Mouse (Mus musculus) limb, embryonic 11.5 days (tissue): ENCODE data around the gene Hsd17b1. TPM values are rescaled to one million over a fixed set of nuclear protein-coding genes. Genes with fewer than 3 reads are reported as not detected.

Experiments used
- ATAC-seq: fragments of 200-750 bp; cut with Nextera tagmentation; 2 replicates; pipeline ENCODE4 v1.8.0; 2017; ENCODE audit warnings: low read depth; ENCODE audit not compliant: insufficient number of reproducible peaks, low FRiP score, low TSS enrichment
- DNase-seq: peaks from one replicate; pipeline ENCODE4 v3.0.0-alpha.2; 2015; ENCODE audit warnings: low spot score
- H3K27ac ChIP-seq: fragments of 300-500 bp; sonication (generic); replicated peaks from 2 replicates; pipeline ENCODE4 v1.5.1; 2014; ENCODE audit warnings: low read depth, mild to moderate bottlenecking, low read length
- H3K27me3 ChIP-seq: fragments of 300-500 bp; sonication (generic); 2 replicates; pipeline ENCODE4 v1.6.1; 2014; ENCODE audit warnings: mild to moderate bottlenecking, low read length, mixed read lengths; ENCODE audit not compliant: control insufficient read depth, insufficient read depth
- H3K36me3 ChIP-seq: fragments of 300-500 bp; sonication (generic); 2 replicates; pipeline ENCODE4 v1.6.1; 2014; ENCODE audit warnings: mild to moderate bottlenecking, low read length, moderate library complexity, mixed read lengths; ENCODE audit not compliant: control insufficient read depth, insufficient read depth
- H3K4me1 ChIP-seq: fragments of 300-500 bp; sonication (generic); 2 replicates; pipeline ENCODE4 v1.6.1; 2014; ENCODE audit warnings: low read length, mixed read lengths; ENCODE audit not compliant: control insufficient read depth, insufficient read depth
- H3K4me2 ChIP-seq: fragments of 300-500 bp; sonication (generic); 2 replicates; pipeline ENCODE4 v1.6.1; 2014; ENCODE audit warnings: low read depth, mild to moderate bottlenecking, moderate library complexity; ENCODE audit not compliant: severe bottlenecking
- H3K4me3 ChIP-seq: fragments of 300-500 bp; sonication (generic); 2 replicates; pipeline ENCODE4 v1.5.1; 2014; ENCODE audit warnings: low read depth, low read length
- H3K9ac ChIP-seq: fragments of 300-500 bp; sonication (generic); 2 replicates; pipeline ENCODE4 v1.6.1; 2014; ENCODE audit warnings: mild to moderate bottlenecking, low read length
- H3K9me3 ChIP-seq: fragments of 300-500 bp; sonication (generic); 2 replicates; pipeline ENCODE4 v1.6.1; 2016; ENCODE audit warnings: low read length; ENCODE audit not compliant: control insufficient read depth
- WGBS: fragments of 180-500 bp; shearing (Covaris S2); extraction: QIAGEN DNeasy Blood & Tissue Kit; methylation state at CpG from one replicate; pipeline ENCODE4 v1.1.7; 2014; 5-methylcytosine and 5-hydroxymethylcytosine counted together
- polyA plus RNA-seq: library from polyadenylated mRNA; unstranded; fragments of >200 nt; fragmentation: Nextera tagmentation; extraction: Ambion mirVana; gene quantifications from 2 replicates; pipeline ENCODE4 v1.2.1, GENCODE M21; 2014

Hsd17b1 gene
- polyA plus RNA-seq, 1 experiment from 2014 or later, result 0.15 TPM

DNA sequence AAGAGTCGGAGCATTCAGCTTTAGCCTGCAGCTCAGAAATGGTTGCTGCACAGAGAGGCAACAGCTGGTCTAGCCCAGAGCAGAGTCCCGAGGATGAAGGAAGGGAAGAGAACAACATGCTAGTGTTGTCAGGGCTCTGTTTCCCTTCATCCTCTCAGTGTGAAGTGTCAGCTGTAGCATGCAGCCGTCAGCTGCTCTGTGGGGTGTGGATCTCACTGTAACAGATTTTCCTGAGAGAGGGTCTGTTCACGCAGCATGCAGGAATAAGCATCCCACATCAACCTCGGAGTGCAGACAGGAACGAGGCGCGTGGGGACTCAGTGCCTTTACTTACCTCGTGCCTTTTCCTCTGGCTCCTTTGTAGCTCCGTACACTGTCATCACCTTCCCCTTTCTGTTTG is 40.4 kb upstream of the Hsd17b1 start:
- Histone ChIP-seq H3K9ac (no peak overlapping the region), H3K9me3 (no peaks in the 10 kb centered on the region), H3K4me2 (no peak overlapping the region), H3K4me1 (no peaks in the 10 kb centered on the region), H3K27ac (no peak overlapping the region), H3K36me3 (peaks cover 5% of the 10 kb centered on the region; the same call in 1 of the 2 replicates), H3K27me3 (no peaks in the 10 kb centered on the region), H3K4me3 (no peak overlapping the region)
- 86% methylated on average over 10 of the region's 10 CpGs for WGBS
- no peak for ATAC-seq
- DNase-seq, result no peak

DNA sequence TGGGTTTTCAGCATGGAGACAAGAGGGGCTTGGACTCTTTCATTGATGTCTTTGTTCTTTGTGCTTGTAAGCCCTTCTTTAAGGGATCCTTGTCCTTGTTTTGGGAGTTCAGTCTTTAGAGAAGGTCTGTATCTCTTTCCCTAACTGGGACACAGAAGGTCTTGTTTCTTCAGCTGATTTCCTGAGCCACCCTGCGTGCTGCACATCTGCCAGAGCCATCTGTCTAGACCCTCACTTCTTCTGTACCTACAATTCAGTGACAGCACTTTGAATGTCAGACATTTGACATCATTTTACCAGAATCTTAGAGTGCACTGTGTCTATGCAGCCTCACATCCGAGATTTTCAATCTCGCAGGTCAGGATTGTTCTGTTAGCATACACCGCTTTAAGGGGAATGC is 32.4 kb upstream of the Hsd17b1 start:
- no peaks in the 10 kb centered on the region for H3K9me3 ChIP-seq
- no peak overlapping the region for H3K4me3 ChIP-seq
- no peak overlapping the region for H3K9ac ChIP-seq
- H3K4me1 ChIP-seq, result no peaks in the 10 kb centered on the region
- DNase-seq (no peak), ATAC-seq (no peak)
- 94% methylated on average over 4 of the region's 4 CpGs for WGBS
- peaks cover 32% of the 10 kb centered on the region for H3K36me3 ChIP-seq
- no peak overlapping the region for H3K4me2 ChIP-seq
- H3K27ac ChIP-seq, result no peak overlapping the region
- H3K27me3 ChIP-seq, result no peaks in the 10 kb centered on the region

DNA sequence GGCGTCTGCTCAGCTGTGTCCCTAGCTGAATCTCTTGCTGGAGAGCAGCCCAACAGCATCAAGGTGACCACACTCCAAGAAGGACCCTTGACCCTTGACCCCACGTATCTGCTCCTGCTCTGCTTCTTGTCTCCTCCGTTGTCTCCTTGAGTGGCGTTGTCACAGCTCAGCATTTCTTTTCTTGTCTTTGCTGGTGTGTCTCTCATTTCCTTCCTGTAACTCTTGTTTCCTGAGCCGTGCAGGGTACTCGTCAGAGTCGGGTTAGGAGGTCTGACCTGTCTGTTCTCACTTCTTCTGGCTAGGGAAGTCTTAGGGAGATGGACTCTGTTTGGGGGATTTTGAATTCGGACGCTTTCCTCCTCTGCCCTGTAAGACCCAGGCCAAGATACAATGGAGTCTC is 31.8 kb upstream of the Hsd17b1 start:
- H3K36me3 ChIP-seq, result peaks cover 33% of the 10 kb centered on the region
- H3K27ac ChIP-seq, result no peak overlapping the region
- DNase-seq, result no peak
- no peaks in the 10 kb centered on the region for H3K4me1 ChIP-seq
- H3K9ac ChIP-seq, result no peak overlapping the region
- H3K9me3 ChIP-seq, result no peaks in the 10 kb centered on the region
- WGBS, result 82% methylated on average over 9 of the region's 9 CpGs
- H3K4me3 ChIP-seq, result no peak overlapping the region
- no peak overlapping the region for H3K4me2 ChIP-seq
- no peaks in the 10 kb centered on the region for H3K27me3 ChIP-seq
- no peak for ATAC-seq

DNA sequence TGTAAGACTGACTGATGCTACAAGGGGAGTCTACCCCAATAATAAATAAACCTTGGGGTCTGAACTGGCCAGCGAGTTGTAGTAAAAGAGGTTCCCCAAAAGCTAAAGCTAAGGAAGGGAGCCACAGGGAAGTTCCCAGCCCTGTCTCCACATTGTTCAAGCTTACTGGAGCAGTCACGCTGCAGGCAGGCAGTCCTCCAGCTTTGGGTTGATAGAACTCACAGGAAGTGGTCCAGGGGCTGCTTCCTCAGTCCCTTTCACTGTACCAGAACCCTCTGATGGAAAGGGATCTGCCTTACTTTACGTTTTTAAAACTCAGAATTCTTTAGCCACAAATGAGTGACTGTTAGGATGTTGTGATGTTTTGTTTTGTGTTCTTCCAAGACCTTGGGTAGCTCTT is 30.7 kb upstream of the Hsd17b1 start:
- no peak for ATAC-seq
- no peaks in the 10 kb centered on the region for H3K27me3 ChIP-seq
- H3K4me2 ChIP-seq, result no peak overlapping the region
- no peak overlapping the region for H3K27ac ChIP-seq
- peaks cover 33% of the 10 kb centered on the region for H3K36me3 ChIP-seq
- DNase-seq, result no peak
- H3K9me3 ChIP-seq, result no peaks in the 10 kb centered on the region
- H3K4me3 ChIP-seq, result no peak overlapping the region
- 87% methylated on average over 3 of the region's 3 CpGs for WGBS
- H3K9ac ChIP-seq, result no peak overlapping the region
- no peaks in the 10 kb centered on the region for H3K4me1 ChIP-seq

DNA sequence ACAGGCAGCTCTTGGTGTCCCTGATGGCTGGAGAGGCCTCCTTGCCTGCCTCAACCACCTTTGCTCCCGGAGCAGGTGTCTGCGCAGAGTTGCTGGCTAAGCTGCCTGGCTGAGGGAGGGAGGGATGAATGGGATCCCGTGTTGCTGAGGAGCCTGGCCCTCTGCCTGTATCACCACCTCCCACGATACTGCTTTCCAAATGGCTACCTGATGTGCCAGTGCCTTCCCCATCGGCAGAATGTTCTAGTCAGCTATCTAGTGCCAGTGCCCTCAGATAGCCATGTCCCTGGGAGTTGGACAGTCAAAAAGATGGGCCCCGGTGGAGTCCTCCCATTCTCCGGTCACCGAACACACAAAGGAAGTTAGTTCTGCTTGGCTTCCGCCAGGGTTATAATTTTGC is 27.9 kb upstream of the Hsd17b1 start:
- 94% methylated on average over 9 of the region's 9 CpGs for WGBS
- ATAC-seq, result no peak
- H3K36me3 ChIP-seq, result peaks cover 22% of the 10 kb centered on the region

DNA sequence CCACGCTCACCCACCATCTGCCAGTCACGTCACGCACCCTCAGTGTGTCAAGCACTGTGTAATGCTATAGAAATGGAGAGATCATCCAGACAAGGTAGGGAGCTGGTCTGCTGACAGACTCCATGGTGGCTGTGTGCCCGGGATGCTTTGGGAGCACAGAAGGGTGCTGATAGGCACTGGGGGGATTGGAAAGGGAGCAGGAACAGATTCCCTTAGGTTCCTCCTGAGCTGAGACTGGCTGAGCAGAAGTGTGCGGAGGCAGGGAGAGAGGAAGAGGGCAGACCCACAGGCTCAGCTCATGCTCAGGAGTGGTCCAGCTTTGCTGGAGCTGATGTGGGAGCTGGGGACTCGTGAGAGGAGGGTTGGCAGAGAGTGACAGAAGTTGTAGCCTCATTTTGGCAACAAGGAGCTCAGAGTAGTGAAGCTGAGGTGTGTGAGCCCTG is 27.1 kb upstream of the Hsd17b1 start:
- peaks cover 19% of the 10 kb centered on the region for H3K36me3 ChIP-seq
- no peak for DNase-seq

More for the DNA sequence above, 27.9 kb upstream of the Hsd17b1 start:
- H3K9ac ChIP-seq, result no peak overlapping the region
- no peak overlapping the region for H3K4me2 ChIP-seq
- H3K27me3 ChIP-seq, result no peaks in the 10 kb centered on the region
- no peaks in the 10 kb centered on the region for H3K9me3 ChIP-seq
- DNase-seq, result no peak
- no peaks in the 10 kb centered on the region for H3K4me1 ChIP-seq
- no peak overlapping the region for H3K27ac ChIP-seq
- H3K4me3 ChIP-seq, result no peak overlapping the region

DNA sequence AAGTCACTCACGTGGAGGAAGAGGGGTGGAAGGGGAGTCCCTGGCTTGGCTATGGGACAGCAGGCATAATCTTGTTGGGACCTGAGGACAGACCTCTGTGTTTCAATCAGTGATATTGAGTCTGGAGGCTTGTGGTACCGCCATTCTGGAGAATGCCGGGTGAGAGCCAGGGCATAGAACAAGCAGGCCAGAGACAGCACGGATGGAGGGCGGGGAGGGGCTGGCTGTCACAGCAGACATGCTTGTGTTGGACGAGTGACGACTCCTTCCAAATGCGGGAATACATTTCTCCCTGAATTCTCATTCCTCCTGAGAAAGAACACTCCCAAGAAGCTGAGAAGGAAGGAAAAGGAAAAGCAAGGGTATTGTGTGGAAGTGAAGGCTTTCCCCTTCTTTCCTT is 26.6 kb upstream of the Hsd17b1 start:
- H3K27me3 ChIP-seq, result no peaks in the 10 kb centered on the region
- DNase-seq (no peak), ATAC-seq (no peak)
- H3K4me3 ChIP-seq, result no peak overlapping the region
- no peaks in the 10 kb centered on the region for H3K4me1 ChIP-seq
- no peak overlapping the region for H3K27ac ChIP-seq
- H3K4me2 ChIP-seq, result no peak overlapping the region
- H3K9ac ChIP-seq, result no peak overlapping the region
- WGBS, result 89% methylated on average over 8 of the region's 8 CpGs
- H3K36me3 ChIP-seq, result peaks cover 19% of the 10 kb centered on the region
- H3K9me3 ChIP-seq, result no peaks in the 10 kb centered on the region

More for the DNA sequence above, 27.1 kb upstream of the Hsd17b1 start:
- Histone ChIP-seq H3K4me1 (no peaks in the 10 kb centered on the region), H3K4me2 (no peak overlapping the region), H3K27ac (no peak overlapping the region), H3K27me3 (no peaks in the 10 kb centered on the region), H3K4me3 (no peak overlapping the region), H3K9me3 (no peaks in the 10 kb centered on the region), H3K9ac (no peak overlapping the region)
- 89% methylated on average over 6 of the region's 6 CpGs for WGBS
- no peak for ATAC-seq

DNA sequence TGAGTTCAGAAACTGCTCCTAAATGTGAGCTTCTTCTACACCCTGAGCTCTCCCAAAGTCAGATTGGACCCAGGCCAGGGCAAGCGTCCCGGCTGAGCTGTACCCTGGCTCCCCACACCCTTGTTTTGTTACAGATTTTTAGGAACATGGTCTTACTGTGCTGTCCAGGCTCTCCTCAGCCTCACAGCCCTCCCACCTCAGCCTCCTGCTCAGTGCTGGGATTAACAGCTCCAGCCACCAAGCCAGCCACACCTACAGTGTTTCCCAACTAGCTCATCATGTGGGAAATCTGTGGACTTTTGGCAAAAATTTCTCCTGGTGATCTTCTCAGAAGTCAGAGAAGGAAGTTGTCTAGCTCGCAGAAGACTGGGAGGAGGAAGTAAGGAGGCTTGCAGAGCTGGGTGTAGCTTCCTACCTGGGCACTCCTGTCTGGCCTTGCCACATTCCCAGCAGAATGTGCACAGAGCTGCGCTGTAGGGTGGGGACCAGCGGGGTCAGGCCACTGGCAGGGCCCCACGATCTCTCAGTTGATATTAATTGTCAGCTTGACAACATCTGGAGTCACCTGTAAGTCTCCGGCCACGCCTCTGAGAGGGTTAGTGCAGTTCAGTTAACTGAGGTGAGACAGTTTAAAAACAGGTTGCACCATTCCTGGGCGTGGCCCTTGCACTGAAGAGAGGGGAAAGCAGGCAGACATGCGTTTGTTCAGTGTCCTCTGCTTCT is 25.3 kb upstream of the Hsd17b1 start:
- DNase-seq (no peak), ATAC-seq (no peak)
- Histone ChIP-seq H3K36me3 (peaks cover 14% of the 10 kb centered on the region), H3K4me1 (no peaks in the 10 kb centered on the region), H3K4me2 (no peak overlapping the region), H3K4me3 (no peak overlapping the region), H3K9me3 (no peaks in the 10 kb centered on the region), H3K27ac (no peak overlapping the region), H3K9ac (no peak overlapping the region), H3K27me3 (no peaks in the 10 kb centered on the region)
- 91% methylated on average over 10 of the region's 10 CpGs for whole genome bisulfite sequencing

DNA sequence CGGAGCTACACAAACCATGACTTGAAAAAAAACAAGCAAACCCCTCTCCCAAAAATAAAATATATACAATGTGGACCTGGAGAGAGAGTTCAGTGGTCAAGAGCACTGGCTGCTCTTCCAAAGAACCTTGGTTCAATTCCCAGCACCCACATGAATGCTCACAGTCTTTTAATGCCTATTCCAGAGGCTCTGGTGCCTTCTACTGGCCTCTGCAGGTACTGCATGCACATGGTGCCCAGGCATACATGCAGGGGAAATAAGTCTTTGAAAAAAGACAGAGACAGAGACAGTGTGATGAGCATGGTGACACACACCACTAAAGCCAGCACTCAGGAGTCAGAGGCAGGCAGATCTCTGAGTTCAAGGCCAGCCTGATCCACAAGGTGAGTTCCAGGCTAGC is 24.2 kb upstream of the Hsd17b1 start:
- H3K4me2 ChIP-seq, result no peak overlapping the region
- H3K27ac ChIP-seq, result no peak overlapping the region
- no peaks in the 10 kb centered on the region for H3K27me3 ChIP-seq
- no peak overlapping the region for H3K9ac ChIP-seq
- ATAC-seq, result no peak
- H3K4me1 ChIP-seq, result no peaks in the 10 kb centered on the region
- peaks cover 6% of the 10 kb centered on the region; the same call in 1 of the 2 replicates for H3K36me3 ChIP-seq
- no peak for DNase-seq
- no peak overlapping the region for H3K4me3 ChIP-seq
- 100% methylated on average over 1 of the region's 1 CpGs for WGBS
- H3K9me3 ChIP-seq, result no peaks in the 10 kb centered on the region
